14 mouse cellular contexts compared by ENCODE assay signal in genomic region chr6:34481349-34481748, GRCm38 (mm10). TPM values are rescaled to one million over a fixed set of nuclear protein-coding genes. Genes with fewer than 3 reads are reported as not detected.
DNase-seq lines count a peak whose midpoint lies in the region; ATAC-seq and TF ChIP-seq lines count a peak whose summit lies in the region.
"Had no signal": no experiment of that assay in that cellular context is flagged by ENCODE, and none has a peak within 500 bp of the region (broad histone marks: within the 10 kb centered on the region; RNA-seq: fewer than 3 reads in every experiment).

No protein-coding gene starts in this region.

- no peaks in the 10 kb centered on the region for H3K9me3 ChIP-seq in hindbrain, embryonic 16.5 days (ENCODE audit: control insufficient read depth, low read length)
- H3K9me3 ChIP-seq in hindbrain, embryonic 14.5 days (ENCODE audit: control insufficient read depth, low read length), result no peaks in the 10 kb centered on the region
- H3K9me3 ChIP-seq in lung, embryonic 15.5 days, result no peaks in the 10 kb centered on the region
- no peaks in the 10 kb centered on the region for H3K9me3 ChIP-seq in forebrain, embryonic 12.5 days
- H3K9me3 ChIP-seq: limb, embryonic 15.5 days had no signal

- no peak for TF ChIP-seq CTCF in lung, adult 2 months (IDR thresholded peaks at IDR 0.05; ENCODE audit: insufficient read depth, low read length)

- no peak for DNase-seq in hindbrain, embryonic 14.5 days (ENCODE audit: low spot score)
- DNase-seq in lung, adult 2 months, result no peak
- DNase-seq in brain, adult 2 months (ENCODE audit: low read depth, low spot score), result peak; percentile 73
- no peak for DNase-seq in spleen, postnatal 36 days (ENCODE audit: low spot score in 2 of 2)
- DNase-seq: adrenal gland, adult 8-10 months; heart, adult 2 months; layer of hippocampus, adult 9-11 months; right cerebral cortex, postnatal 14 days; thymus, postnatal 14 days had no signal

- H3K27me3 ChIP-seq in hindbrain, embryonic 16.5 days (replicated peaks; ENCODE audit: control insufficient read depth, insufficient read depth, low read length), result no peaks in the 10 kb centered on the region
- no peaks in the 10 kb centered on the region for H3K27me3 ChIP-seq in hindbrain, embryonic 14.5 days (ENCODE audit: control insufficient read depth, insufficient read depth, low read length)
- no peaks in the 10 kb centered on the region for H3K27me3 ChIP-seq in lung, embryonic 15.5 days
- no peaks in the 10 kb centered on the region for H3K27me3 ChIP-seq in forebrain, embryonic 12.5 days
- H3K27me3 ChIP-seq: limb, embryonic 15.5 days had no signal

- 77% methylated on average over 6 of the region's 6 CpGs for WGBS in hindbrain, embryonic 16.5 days
- WGBS in hindbrain, embryonic 14.5 days, result 75% methylated on average over 6 of the region's 6 CpGs
- WGBS in lung, embryonic 15.5 days, result 53% methylated on average over 6 of the region's 6 CpGs
- WGBS in lung, adult 2 months, result 58% methylated on average over 6 of the region's 6 CpGs
- 80% methylated on average over 6 of the region's 6 CpGs for WGBS in forebrain, embryonic 12.5 days

- H3K36me3 ChIP-seq in hindbrain, embryonic 16.5 days (ENCODE audit: control insufficient read depth, insufficient read depth, low read length), result no peaks in the 10 kb centered on the region
- no peaks in the 10 kb centered on the region for H3K36me3 ChIP-seq in hindbrain, embryonic 14.5 days (replicated peaks; ENCODE audit: control insufficient read depth, insufficient read depth)
- H3K36me3 ChIP-seq in lung, embryonic 15.5 days, result no peaks in the 10 kb centered on the region
- peaks cover 3% of the 10 kb centered on the region for H3K36me3 ChIP-seq in forebrain, embryonic 12.5 days (replicated peaks)

- 0 out of 2 replicates have a peak, but pooled peaks have one; percentile 44 for ATAC-seq in hindbrain, embryonic 16.5 days
- ATAC-seq in hindbrain, embryonic 14.5 days (ENCODE audit: low FRiP score), result no peak
- ATAC-seq in lung, embryonic 15.5 days (ENCODE audit: borderline replicate concordance, extremely low read depth, low FRiP score, low TSS enrichment), result no peak
- ATAC-seq in megakaryocyte progenitor cell, adult 5-6 weeks (replicated peaks; ENCODE audit: poor library complexity), result peak; percentile 40
- ATAC-seq in forebrain, embryonic 12.5 days (ENCODE audit: low FRiP score), result no peak

- TF ChIP-seq POLR2A in lung, adult 2 months (IDR thresholded peaks at IDR 0.05; ENCODE audit: borderline replicate concordance, extremely low read depth, low read depth, low read length), result no peak

- H3K9ac ChIP-seq in hindbrain, embryonic 16.5 days (ENCODE audit: low read depth, low read length), result no peak overlapping the region
- H3K9ac ChIP-seq in hindbrain, embryonic 14.5 days, result no peak overlapping the region
- no peak overlapping the region for H3K9ac ChIP-seq in lung, embryonic 15.5 days
- H3K9ac ChIP-seq in forebrain, embryonic 12.5 days, result no peak overlapping the region
- H3K9ac ChIP-seq: limb, embryonic 15.5 days had no signal

- no peak overlapping the region for H3K4me2 ChIP-seq in hindbrain, embryonic 16.5 days (ENCODE audit: low read length)
- H3K4me2 ChIP-seq in hindbrain, embryonic 14.5 days (replicated peaks), result no peak overlapping the region
- H3K4me2 ChIP-seq in lung, embryonic 15.5 days, result no peak overlapping the region
- H3K4me2 ChIP-seq in forebrain, embryonic 12.5 days, result no peak overlapping the region
- H3K4me2 ChIP-seq: limb, embryonic 15.5 days had no signal

- H3K4me3 ChIP-seq in hindbrain, embryonic 16.5 days (ENCODE audit: low read length), result no peak overlapping the region
- no peak overlapping the region for H3K4me3 ChIP-seq in hindbrain, embryonic 14.5 days (replicated peaks; ENCODE audit: low read length)
- no peak overlapping the region for H3K4me3 ChIP-seq in lung, embryonic 15.5 days
- H3K4me3 ChIP-seq in lung, adult 2 months (replicated peaks; ENCODE audit: extremely low read depth, low read depth, low read length), result no peak overlapping the region
- H3K4me3 ChIP-seq in forebrain, embryonic 12.5 days (replicated peaks), result no peak overlapping the region
- H3K4me3 ChIP-seq: heart, adult 2 months; limb, embryonic 15.5 days had no signal

- no peak overlapping the region for H3K27ac ChIP-seq in hindbrain, embryonic 16.5 days (ENCODE audit: low read depth, low read length)
- H3K27ac ChIP-seq in hindbrain, embryonic 14.5 days, result no peak overlapping the region
- peak overlapping the region; percentile 68 for H3K27ac ChIP-seq in lung, embryonic 15.5 days
- no peak overlapping the region for H3K27ac ChIP-seq in forebrain, embryonic 12.5 days
- H3K27ac ChIP-seq: heart, adult 2 months; limb, embryonic 15.5 days had no signal

- peaks cover 26% of the 10 kb centered on the region for H3K4me1 ChIP-seq in hindbrain, embryonic 16.5 days (ENCODE audit: control insufficient read depth, insufficient read depth, low read depth, low read length)
- peaks cover 45% of the 10 kb centered on the region for H3K4me1 ChIP-seq in hindbrain, embryonic 14.5 days (replicated peaks; ENCODE audit: control insufficient read depth, insufficient read depth, low read length)
- peaks cover 64% of the 10 kb centered on the region for H3K4me1 ChIP-seq in lung, embryonic 15.5 days
- peaks cover 12% of the 10 kb centered on the region for H3K4me1 ChIP-seq in lung, adult 2 months (ENCODE audit: control insufficient read depth, insufficient read depth, low read length)
- H3K4me1 ChIP-seq in forebrain, embryonic 12.5 days, result peaks cover 42% of the 10 kb centered on the region

RNA-seq across cellular contexts. Expression of gene Bpgm, which starts 5.3 kb away (rescaled TPM):
- polyA plus RNA-seq in hindbrain, embryonic 16.5 days (2015; fragmentation: Nextera tagmentation; extraction: Ambion mirVana), result 90.9 and 93.4 TPM in 2 replicates
- polyA plus RNA-seq in hindbrain, embryonic 14.5 days (2014; fragmentation: Nextera tagmentation; extraction: Ambion mirVana), result 85.2 and 86.1 TPM in 2 replicates
- 65.7 and 66.7 TPM in 2 replicates for polyA plus RNA-seq in lung, embryonic 15.5 days (2015; fragmentation: Nextera tagmentation; extraction: Ambion mirVana)
- 17.6 and 23.2 TPM in 2 replicates for polyA plus RNA-seq in lung, adult 2 months (2012; rRNA removed)
- 4.2 and 4.7 TPM in 2 replicates for total RNA-seq in megakaryocyte progenitor cell, adult 5-6 weeks (2015)
- 16.9 and 18.4 TPM in 2 replicates for total RNA-seq in megakaryocyte progenitor cell, adult 5-6 weeks (2017)
- 62.8 and 68.6 TPM in 2 replicates for polyA plus RNA-seq in forebrain, embryonic 12.5 days (2016; fragmentation: Nextera tagmentation; extraction: Ambion mirVana)

Comparison
In these comparisons a context has a peak if more than half of its experiments do, and no peak if none do; other contexts are left out.
1. ATAC-seq: peak in hindbrain, embryonic 16.5 days (single experiment) and megakaryocyte progenitor cell, adult 5-6 weeks (single experiment); none in hindbrain, embryonic 14.5 days (single experiment), lung, embryonic 15.5 days (single experiment) and forebrain, embryonic 12.5 days (single experiment).